Mouse (Mus musculus): ENCODE measurements at regions not wholly inside any gene's neighbourhood (a gene's known extent, or its start where the extent isn't known, plus 50 kb on each side); places are given as distances from the start of the nearest gene placed in this dataset.

DNA sequence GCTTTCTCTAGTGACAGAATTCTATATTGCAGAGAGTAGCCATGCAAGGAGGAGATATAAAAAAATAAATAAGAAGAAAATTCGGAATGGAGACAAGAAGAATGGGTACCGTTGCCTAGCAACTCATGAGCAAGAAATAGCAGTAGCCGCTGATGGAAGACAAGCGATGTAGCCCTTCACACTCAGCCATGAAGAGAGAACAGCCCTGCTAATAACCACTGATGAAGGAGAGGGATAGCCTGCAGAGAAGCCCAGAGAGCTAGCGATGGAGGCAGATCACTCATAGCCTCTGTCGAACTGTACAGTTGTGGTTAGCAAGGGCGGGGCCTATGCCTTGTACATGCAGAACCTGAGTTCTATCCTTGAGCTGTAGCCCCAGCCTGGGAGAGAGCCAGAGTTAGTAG lies 118.4 kb upstream of the S1pr3 start:
- TF ChIP-seq CTCF (IDR thresholded peaks at IDR 0.05; ENCODE audit: insufficient read depth, low read length) (no peak), POLR2A (IDR thresholded peaks at IDR 0.05; ENCODE audit: borderline replicate concordance, extremely low read depth, low read depth, low read length) (no peak)
